Mouse (Mus musculus): Measurements from ENCODE around the gene Uqcrc2.

DNA sequence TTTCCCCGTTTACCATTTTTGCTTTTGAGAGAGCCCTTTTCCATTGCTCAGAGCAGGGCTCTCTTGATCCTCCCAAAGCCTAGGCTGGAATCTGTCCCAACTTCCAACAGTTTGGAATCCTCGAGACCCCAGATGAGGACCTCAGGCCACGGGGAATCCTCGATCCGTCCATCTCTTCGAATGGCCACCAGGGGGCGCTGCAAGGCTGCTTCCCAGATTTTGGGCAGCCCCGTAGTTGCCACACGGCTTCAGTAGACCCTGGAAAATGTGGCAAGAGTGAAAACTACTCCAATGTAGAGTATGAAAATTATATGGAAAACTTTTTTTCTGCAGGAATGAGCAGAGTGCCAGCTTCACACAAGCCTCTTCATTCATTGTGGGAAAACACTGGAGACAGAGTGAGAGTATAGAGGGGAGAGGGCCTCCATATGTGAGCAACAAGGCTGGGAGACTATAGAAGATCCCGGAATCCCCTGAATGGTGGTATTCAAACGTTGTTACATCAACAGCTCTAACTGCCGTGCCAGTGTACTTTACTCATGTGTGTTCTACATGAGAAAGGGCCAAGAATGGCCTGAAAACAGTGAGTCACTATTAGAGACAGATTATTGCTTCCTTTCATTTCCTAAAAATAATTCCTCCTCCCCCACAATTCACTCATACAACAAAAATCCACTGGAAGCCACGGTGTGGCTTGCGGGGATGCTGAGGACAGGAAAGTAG lies 35.3 kb downstream of the Uqcrc2 start, which contains the start of gene Pdzd9:
- peak; percentile 96 for TF ChIP-seq CTCF (IDR thresholded peaks at IDR 0.05)
- TF ChIP-seq EP300 (IDR thresholded peaks at IDR 0.05): no peak

Measured in lung, postnatal 0 days (tissue).